Mouse (Mus musculus) megakaryocyte, adult 5-6 weeks (primary cell): ENCODE data around the gene Olfr1388. TPM values are rescaled to one million over a fixed set of nuclear protein-coding genes. Genes with fewer than 3 reads are reported as not detected.
"Not testable (repeated sequence)": the region's sequence is repeated elsewhere in the genome, so short reads cannot be mapped to it uniquely, and the experiment has no call there.

Experiments used
- ATAC-seq: 2 replicates; pipeline ENCODE4 v1.8.0; 2016; ENCODE audit warnings: mild to moderate bottlenecking, inconsistent platforms; ENCODE audit not compliant: poor library complexity, severe bottlenecking
- total RNA-seq, 2 experiments: library from RNA; stranded (forward) in 1 of 2; stranded (reverse) in 1 of 2; fragments of 153-499, 151-499 nt in 1 of 2; fragments of 221-1000, 200-1000 nt in 1 of 2; gene quantifications; 2 replicates each; pipeline versions ENCODE4 v1.2.3 to v1.2.4; 2015 to 2017

Olfr1388 gene
- 0.13 TPM in 1 of 2 replicates, not detected in the other for total RNA-seq (2015)
- 0.29 and 0.65 TPM in 2 replicates for total RNA-seq (2017)

GRCm38 (mm10) chr11:49436411-49436810 lies at the start of gene Olfr1388:
TSS of gene Olfr1388 (plus strand) at chr11:49436624.
- ATAC-seq, result no peak

GRCm38 (mm10) chr11:49392707-49393106 lies 43.7 kb upstream of the Olfr1388 start:
- not testable (repeated sequence) for ATAC-seq

DNA sequence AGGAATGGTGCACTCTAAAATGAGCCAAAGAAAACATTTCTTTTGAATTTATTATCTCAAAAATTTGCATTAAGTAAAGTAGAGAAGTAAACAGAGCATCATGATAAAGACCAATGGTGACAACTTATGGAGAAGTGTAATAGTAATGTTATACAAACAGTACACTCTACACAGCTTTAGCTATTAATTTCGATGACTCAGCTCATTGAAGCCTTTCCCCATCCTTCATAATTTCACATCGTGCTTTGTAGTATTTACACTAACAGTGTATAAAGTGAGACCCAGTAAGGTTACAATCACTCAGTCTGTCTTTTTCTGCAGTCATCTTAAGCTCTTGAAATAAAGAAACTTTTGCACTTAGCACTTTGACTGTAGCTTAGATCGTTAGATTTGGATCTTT lies 29.6 kb upstream of the Olfr1388 start:
- no peak for ATAC-seq

DNA sequence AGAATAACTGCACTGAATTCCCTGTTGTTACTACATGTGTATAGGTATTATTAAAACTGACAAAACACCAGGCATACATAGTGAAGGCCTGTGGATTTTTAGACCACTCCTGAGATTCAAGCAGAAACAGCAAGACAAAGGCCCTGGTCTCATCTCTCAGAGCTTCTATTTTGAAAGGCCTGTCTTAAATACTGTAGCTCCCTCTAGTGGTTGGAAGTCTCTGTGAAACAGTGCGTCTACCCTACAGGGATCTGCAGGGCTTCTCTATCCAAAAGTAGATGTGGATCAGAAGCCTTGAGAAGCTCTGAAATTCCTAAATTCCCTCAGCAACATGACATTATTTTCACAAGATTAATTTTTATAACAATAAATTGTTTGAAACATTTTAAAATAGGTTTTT lies 25.9 kb upstream of the Olfr1388 start:
- ATAC-seq, result no peak

DNA sequence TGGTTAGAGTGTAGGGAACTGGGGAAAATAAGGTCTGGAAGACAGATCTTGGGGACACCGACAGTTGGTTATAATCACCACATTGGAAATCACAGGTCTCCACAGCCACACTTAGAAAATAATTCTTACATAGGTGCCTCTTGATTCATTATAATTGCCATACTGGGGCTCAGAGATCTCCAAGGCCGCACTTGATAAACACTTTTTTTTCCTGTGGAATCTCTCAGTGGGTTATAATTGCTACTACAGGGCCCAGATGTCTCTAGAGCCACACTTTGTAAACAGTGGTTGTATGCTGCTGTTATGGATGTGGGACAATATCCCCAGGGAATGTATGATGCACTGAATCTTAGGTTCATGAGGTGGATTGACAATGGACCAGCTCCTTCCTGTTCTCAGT lies 13.7 kb upstream of the Olfr1388 start, which contains the start of gene Olfr1389:
Olfr1389 (plus strand) TSS at position 301 of the 400 bp plus-strand sequence.
- ATAC-seq, result no peak

GRCm38 (mm10) chr11:49425257-49425927 lies 11.0 kb upstream of the Olfr1388 start:
- peak; percentile 84 for ATAC-seq

- ATAC-seq, result no peak
Measured at GRCm38 (mm10) chr11:49429641-49430040, 6.8 kb upstream of the Olfr1388 start.

DNA sequence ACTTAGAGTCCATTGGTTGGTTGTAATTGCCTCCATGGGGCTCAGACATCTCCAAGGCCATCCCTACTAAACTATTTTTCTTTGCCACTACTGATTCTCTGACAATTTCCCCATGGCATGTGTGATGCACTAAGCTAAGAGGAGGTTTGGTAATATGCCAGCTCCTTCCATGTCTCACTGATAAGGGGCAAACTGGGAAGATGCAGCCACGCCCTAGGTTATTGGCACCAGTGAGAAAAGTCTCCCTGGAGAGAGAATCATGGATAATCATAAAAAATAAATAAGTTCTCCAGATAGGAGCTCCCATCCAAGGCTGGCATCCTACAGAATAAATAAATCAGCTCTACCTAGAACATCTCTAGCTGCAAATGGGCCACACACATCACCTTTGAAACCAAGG lies 18.6 kb downstream of the Olfr1388 start, which contains the start of gene Olfr1387:
Olfr1387 (plus strand) TSS at position 301 of the 400 bp plus-strand sequence.
- no peak for ATAC-seq

GRCm38 (mm10) chr11:49464746-49465145 lies 28.3 kb downstream of the Olfr1388 start, which contains the start of gene Olfr1386:
TSS of gene Olfr1386 (plus strand) at chr11:49465046.
- ATAC-seq, result not testable (repeated sequence)

DNA sequence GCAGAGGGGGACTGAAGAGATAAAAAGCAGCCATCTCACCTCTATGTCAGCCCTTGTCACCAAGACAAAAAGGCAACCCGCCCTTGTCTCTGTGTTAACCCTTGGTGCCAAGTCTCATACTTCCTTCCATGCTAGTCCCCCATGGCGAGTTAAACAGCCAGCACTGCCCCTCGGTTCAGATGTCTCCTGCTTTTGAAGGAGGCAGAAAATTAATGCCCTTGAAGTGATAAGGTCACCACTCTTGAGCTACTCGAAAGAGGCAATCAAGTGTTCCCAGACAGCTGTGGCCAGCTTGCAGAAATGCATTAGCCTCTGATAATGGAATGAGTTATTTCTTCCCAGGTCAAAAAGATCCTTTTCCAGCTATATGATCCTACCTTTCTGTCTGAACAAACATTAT lies 49.5 kb downstream of the Olfr1388 start:
- ATAC-seq, result no peak

DNA sequence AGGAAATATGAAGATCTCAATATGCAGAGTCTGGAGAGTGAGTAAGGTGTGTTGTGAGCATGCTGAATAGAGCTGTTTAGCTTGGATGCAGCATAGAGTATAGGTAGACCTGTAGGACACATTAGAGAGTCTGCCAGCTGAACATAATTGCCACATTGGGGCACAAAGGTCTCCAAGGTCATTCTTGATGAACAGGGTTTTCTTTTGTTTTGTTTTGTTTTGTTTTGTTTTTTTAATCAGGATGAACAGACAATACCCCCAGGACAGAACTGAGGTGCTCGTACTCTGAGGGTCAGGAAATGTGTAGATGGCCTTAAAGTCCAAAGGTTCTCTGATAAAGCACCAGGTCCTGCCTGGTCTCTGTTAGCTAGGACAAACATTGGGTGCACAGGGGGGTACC lies 52.3 kb downstream of the Olfr1388 start, which contains the start of gene Olfr1385:
Olfr1385 (plus strand) TSS at position 301 of the 400 bp plus-strand sequence.
- not testable (repeated sequence) for ATAC-seq

Other genes with a start within 250 kb of the Olfr1388 start
- 1.6 and 1.7 TPM in 2 replicates for gene Btnl9, start 249.5 kb upstream of the Olfr1388 start, total RNA-seq (2015)
- 2.3 and 4.2 TPM in 2 replicates for gene Btnl9, start 249.5 kb upstream of the Olfr1388 start, total RNA-seq (2017)
- 46.3 and 59.7 TPM in 2 replicates for gene Zfp62, start 233.3 kb upstream of the Olfr1388 start, total RNA-seq (2015)
- gene Zfp62, start 233.3 kb upstream of the Olfr1388 start, total RNA-seq (2017), result 59.0 and 80.3 TPM in 2 replicates
- 33.6 and 36.0 TPM in 2 replicates for gene Mgat1, start 192.4 kb upstream of the Olfr1388 start, total RNA-seq (2015)
- 42.6 and 42.9 TPM in 2 replicates for gene Mgat1, start 192.4 kb upstream of the Olfr1388 start, total RNA-seq (2017)
- gene Olfr1393, start 158.3 kb upstream of the Olfr1388 start, total RNA-seq (2015), result not detected in 2 replicates
- gene Olfr1393, start 158.3 kb upstream of the Olfr1388 start, total RNA-seq (2017), result not detected in 2 replicates
- gene Olfr1392, start 151.3 kb upstream of the Olfr1388 start, total RNA-seq (2015), result 0.84 TPM in 1 of 2 replicates, not detected in the other
- gene Olfr1392, start 151.3 kb upstream of the Olfr1388 start, total RNA-seq (2017), result not detected in 2 replicates
- not detected in 2 replicates for gene Olfr10, start 131.9 kb upstream of the Olfr1388 start, total RNA-seq (2015)
- not detected in 2 replicates for gene Olfr10, start 131.9 kb upstream of the Olfr1388 start, total RNA-seq (2017)
- gene Olfr1391, start 113.9 kb upstream of the Olfr1388 start, total RNA-seq (2015), result not detected in 2 replicates
- gene Olfr1391, start 113.9 kb upstream of the Olfr1388 start, total RNA-seq (2017), result not detected in 2 replicates
- not detected in 2 replicates for gene Olfr1390, start 101.4 kb upstream of the Olfr1388 start, total RNA-seq (2015)
- gene Olfr1390, start 101.4 kb upstream of the Olfr1388 start, total RNA-seq (2017), result not detected in 2 replicates
- gene Olfr1389, start 13.6 kb upstream of the Olfr1388 start, total RNA-seq (2015), result not detected in 2 replicates
- not detected in 2 replicates for gene Olfr1389, start 13.6 kb upstream of the Olfr1388 start, total RNA-seq (2017)
- gene Olfr1387, start 18.7 kb downstream of the Olfr1388 start, total RNA-seq (2015), result not detected in 2 replicates
- gene Olfr1387, start 18.7 kb downstream of the Olfr1388 start, total RNA-seq (2017), result not detected in 2 replicates
- not detected in 2 replicates for gene Olfr1386, start 28.4 kb downstream of the Olfr1388 start, total RNA-seq (2015)
- not detected in 2 replicates for gene Olfr1386, start 28.4 kb downstream of the Olfr1388 start, total RNA-seq (2017)
- not detected in 2 replicates for gene Olfr1385, start 52.4 kb downstream of the Olfr1388 start, total RNA-seq (2015)
- gene Olfr1385, start 52.4 kb downstream of the Olfr1388 start, total RNA-seq (2017), result not detected in 2 replicates
- gene Olfr1384, start 70.1 kb downstream of the Olfr1388 start, total RNA-seq (2015), result not detected in 2 replicates
- not detected in 2 replicates for gene Olfr1384, start 70.1 kb downstream of the Olfr1388 start, total RNA-seq (2017)
- gene Olfr1383, start 83.0 kb downstream of the Olfr1388 start, total RNA-seq (2015), result not detected in 2 replicates
- gene Olfr1383, start 83.0 kb downstream of the Olfr1388 start, total RNA-seq (2017), result not detected in 2 replicates
- gene Olfr1382, start 91.6 kb downstream of the Olfr1388 start, total RNA-seq (2015), result not detected in 2 replicates
- not detected in 2 replicates for gene Olfr1382, start 91.6 kb downstream of the Olfr1388 start, total RNA-seq (2017)
- gene Olfr1381, start 106.8 kb downstream of the Olfr1388 start, total RNA-seq (2015), result not detected in 2 replicates
- not detected in 2 replicates for gene Olfr1381, start 106.8 kb downstream of the Olfr1388 start, total RNA-seq (2017)
- gene Olfr1380, start 120.3 kb downstream of the Olfr1388 start, total RNA-seq (2015), result not detected in 2 replicates
- not detected in 2 replicates for gene Olfr1380, start 120.3 kb downstream of the Olfr1388 start, total RNA-seq (2017)
- gene Flt4, start 172.6 kb downstream of the Olfr1388 start, total RNA-seq (2015), result 0.09 TPM in 1 of 2 replicates, not detected in the other
- not detected in 2 replicates for gene Flt4, start 172.6 kb downstream of the Olfr1388 start, total RNA-seq (2017)
- not detected in 2 replicates for gene Scgb3a1, start 227.0 kb downstream of the Olfr1388 start, total RNA-seq (2015)
- gene Scgb3a1, start 227.0 kb downstream of the Olfr1388 start, total RNA-seq (2017), result not detected in 2 replicates